In the genomic region with DNA sequence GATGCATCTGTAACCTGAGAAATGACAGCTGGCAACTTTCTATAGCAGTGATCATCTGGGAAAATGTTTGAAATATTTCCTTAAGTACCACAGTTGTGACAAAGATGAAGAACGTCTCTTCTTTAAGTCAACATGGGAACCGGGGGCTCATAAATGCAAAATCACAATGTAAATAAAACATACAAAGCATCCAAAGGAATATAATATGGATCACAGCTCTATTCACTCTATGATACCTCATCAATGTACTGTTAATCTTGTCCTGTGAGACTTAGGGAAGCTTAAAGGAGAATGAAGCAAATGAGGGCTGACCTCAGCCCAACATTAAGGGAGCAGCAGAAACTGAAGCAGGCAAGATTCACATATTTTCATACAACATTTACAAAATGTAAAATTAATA, we compare ENCODE assay signal across 19 mouse cellular contexts.
DNase-seq lines count a peak whose midpoint lies in the region; ATAC-seq and TF ChIP-seq lines count a peak whose summit lies in the region.
"Had no signal": no experiment of that assay in that cellular context is flagged by ENCODE, and none has a peak within 500 bp of the region (broad histone marks: within the 10 kb centered on the region; RNA-seq: fewer than 3 reads in every experiment).

No protein-coding gene starts in this region.

- H3K27me3 ChIP-seq in lung, embryonic 14.5 days (ENCODE audit: insufficient read depth, low read length), result no peaks in the 10 kb centered on the region
- no peaks in the 10 kb centered on the region for H3K27me3 ChIP-seq in lung, embryonic 16.5 days (ENCODE audit: control insufficient read depth, insufficient read depth, low read depth, low read length)
- H3K27me3 ChIP-seq: CH12.LX, Patski had no signal

- TF ChIP-seq POLR2A in lung, adult 2 months (IDR thresholded peaks at IDR 0.05; ENCODE audit: borderline replicate concordance, extremely low read depth, low read depth, low read length), result no peak

- DNase-seq in lung, embryonic 14.5 days, result peak; percentile 58
- DNase-seq in lung, adult 2 months, result no peak
- DNase-seq in lung, postnatal 14 days, result no peak
- DNase-seq: adrenal gland, adult 2 months; adrenal gland, adult 8-10 months; adrenal gland, postnatal 10 days; adrenal gland, postnatal 14 days; adrenal gland, postnatal 25 days; adrenal gland, postnatal 36 days; B cell, adult 2 months; cerebellum, adult 11 months; cerebellum, adult 11-12 months; cerebellum, adult 18-20 months had no signal

- H3K4me3 ChIP-seq in lung, embryonic 14.5 days (ENCODE audit: low read depth, low read length), result no peak overlapping the region
- no peak overlapping the region for H3K4me3 ChIP-seq in lung, adult 2 months (replicated peaks; ENCODE audit: extremely low read depth, low read depth, low read length)
- H3K4me3 ChIP-seq in lung, embryonic 16.5 days (ENCODE audit: low read length), result no peak overlapping the region

- no peak overlapping the region for H3K4me2 ChIP-seq in lung, embryonic 14.5 days
- H3K4me2 ChIP-seq in lung, embryonic 16.5 days (ENCODE audit: low read depth, low read length), result no peak overlapping the region

- H3K36me3 ChIP-seq in lung, embryonic 14.5 days (ENCODE audit: insufficient read depth), result no peaks in the 10 kb centered on the region
- no peaks in the 10 kb centered on the region for H3K36me3 ChIP-seq in lung, embryonic 16.5 days (ENCODE audit: control insufficient read depth, insufficient read depth, low read length)
- H3K36me3 ChIP-seq: G1E had no signal

- peak; percentile 56; the same call in 1 of the 2 replicates for ATAC-seq in lung, embryonic 14.5 days (ENCODE audit: insufficient read depth)
- ATAC-seq in lung, embryonic 16.5 days (ENCODE audit: low read depth), result peak; percentile 54; the same call in 1 of the 2 replicates
- ATAC-seq: activated CD4-positive, CD25-positive, alpha-beta regulatory T cell, adult 4 months; CD4-positive, CD25-positive, alpha-beta regulatory T cell, adult 4 months; Patski had no signal

- H3K9me3 ChIP-seq in lung, embryonic 14.5 days (ENCODE audit: low read depth, low read length), result no peaks in the 10 kb centered on the region
- H3K9me3 ChIP-seq in lung, embryonic 16.5 days (ENCODE audit: control insufficient read depth, low read length), result no peaks in the 10 kb centered on the region

- WGBS in lung, embryonic 14.5 days, result 29% methylated on average over 2 of the region's 2 CpGs
- 58% methylated on average over 2 of the region's 2 CpGs for WGBS in lung, adult 2 months
- 40% methylated on average over 2 of the region's 2 CpGs for WGBS in lung, embryonic 16.5 days

- no peak for TF ChIP-seq CTCF in lung, embryonic 14.5 days (IDR thresholded peaks at IDR 0.05; ENCODE audit: low read depth)
- no peak for TF ChIP-seq CTCF in lung, adult 2 months (IDR thresholded peaks at IDR 0.05; ENCODE audit: insufficient read depth, low read length)

- H3K27ac ChIP-seq in lung, embryonic 14.5 days (ENCODE audit: low read depth), result no peak overlapping the region
- H3K27ac ChIP-seq in lung, embryonic 16.5 days (ENCODE audit: low read length), result no peak overlapping the region

- no peaks in the 10 kb centered on the region for H3K4me1 ChIP-seq in lung, embryonic 14.5 days (ENCODE audit: insufficient read depth)
- H3K4me1 ChIP-seq in lung, adult 2 months (ENCODE audit: control insufficient read depth, insufficient read depth, low read length), result no peaks in the 10 kb centered on the region
- H3K4me1 ChIP-seq in lung, embryonic 16.5 days (replicated peaks; ENCODE audit: control insufficient read depth, insufficient read depth, low read length), result no peaks in the 10 kb centered on the region

- H3K9ac ChIP-seq in lung, embryonic 14.5 days, result no peak overlapping the region
- H3K9ac ChIP-seq in lung, embryonic 16.5 days (ENCODE audit: low read length), result no peak overlapping the region
